Mouse (Mus musculus): ENCODE measurements around the gene Hint2.

Hint2 gene

GRCm38 (mm10) chr4:43656339-43657109 lies at the start of gene Hint2:
Gene Hint2, minus strand, starts transcription at chr4:43656466.
- DNase-seq (ENCODE audit: low spot score in 2 of 2), result peak; percentile 93 to 96

- no peak for DNase-seq (ENCODE audit: low spot score in 2 of 2)
Observed at GRCm38 (mm10) chr4:43705991-43706390, 49.7 kb upstream of the Hint2 start.

DNA sequence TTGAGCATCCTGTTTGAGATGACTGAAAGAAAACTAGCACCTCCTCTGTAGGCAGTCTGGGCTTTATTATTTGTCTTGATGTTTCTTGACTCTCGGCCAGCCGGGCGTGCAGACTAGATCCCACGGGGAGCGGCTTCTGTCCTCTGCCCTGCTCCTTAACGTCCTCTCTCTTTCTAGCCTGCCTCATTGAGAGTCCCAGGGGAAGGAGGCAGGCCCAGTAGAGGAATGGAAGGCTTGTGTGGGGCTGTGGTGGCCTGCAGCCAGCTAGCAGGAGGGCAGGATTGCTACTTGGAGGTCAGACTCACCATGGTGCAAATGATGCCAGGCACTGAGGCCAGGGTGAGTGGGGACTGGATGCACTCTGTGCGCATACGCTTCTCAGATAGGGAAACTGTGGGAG lies 47.6 kb upstream of the Hint2 start:
- no peak for DNase-seq (ENCODE audit: low spot score in 2 of 2)

DNA sequence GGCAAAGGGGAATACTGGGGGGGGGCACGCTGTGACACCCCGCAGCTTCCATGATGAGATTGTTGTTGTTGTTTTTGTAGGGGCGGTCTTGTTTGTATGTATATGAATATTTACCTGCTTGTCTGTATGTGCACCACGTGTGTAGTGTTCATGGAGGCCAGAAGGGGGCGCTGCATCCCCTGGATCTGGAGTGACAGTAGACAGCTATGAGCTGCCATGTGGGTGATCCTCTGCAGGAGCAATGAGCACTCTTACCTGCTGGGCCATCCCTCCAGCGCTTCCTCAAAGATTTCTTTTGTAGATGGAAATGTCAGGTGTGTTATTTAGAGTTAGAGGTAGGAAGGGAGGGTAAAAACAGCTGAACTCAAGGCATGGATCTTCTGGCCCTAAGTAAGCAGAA lies 47.2 kb upstream of the Hint2 start:
- DNase-seq (ENCODE audit: low spot score in 2 of 2), result no peak

DNA sequence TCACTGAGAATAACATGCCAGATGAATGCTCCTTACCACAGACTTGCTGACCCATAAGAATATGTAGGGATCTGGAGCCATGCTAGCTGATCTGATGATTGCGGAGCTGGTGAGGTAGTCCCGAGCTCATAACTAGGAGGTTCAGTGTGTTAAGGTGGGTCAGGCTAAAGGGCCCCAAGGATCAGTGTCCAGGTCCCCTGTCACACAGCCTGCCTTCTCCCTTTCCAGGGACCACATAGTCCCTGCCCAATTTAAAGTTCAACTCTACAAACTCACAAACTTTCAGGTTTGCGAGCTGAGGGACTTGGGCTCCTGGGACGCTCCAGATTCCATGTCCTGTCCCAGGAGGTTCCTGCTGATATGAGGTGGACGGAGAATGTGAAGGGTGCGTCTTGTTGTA lies 44.4 kb upstream of the Hint2 start, which contains the start of gene Olfr70:
Gene Olfr70 (minus strand): TSS at position 101 of the 400 bp plus-strand sequence.
- no peak for DNase-seq (ENCODE audit: low spot score in 2 of 2)

GRCm38 (mm10) chr4:43696561-43696960 lies 40.3 kb upstream of the Hint2 start:
- no peak for DNase-seq (ENCODE audit: low spot score in 2 of 2)

DNA sequence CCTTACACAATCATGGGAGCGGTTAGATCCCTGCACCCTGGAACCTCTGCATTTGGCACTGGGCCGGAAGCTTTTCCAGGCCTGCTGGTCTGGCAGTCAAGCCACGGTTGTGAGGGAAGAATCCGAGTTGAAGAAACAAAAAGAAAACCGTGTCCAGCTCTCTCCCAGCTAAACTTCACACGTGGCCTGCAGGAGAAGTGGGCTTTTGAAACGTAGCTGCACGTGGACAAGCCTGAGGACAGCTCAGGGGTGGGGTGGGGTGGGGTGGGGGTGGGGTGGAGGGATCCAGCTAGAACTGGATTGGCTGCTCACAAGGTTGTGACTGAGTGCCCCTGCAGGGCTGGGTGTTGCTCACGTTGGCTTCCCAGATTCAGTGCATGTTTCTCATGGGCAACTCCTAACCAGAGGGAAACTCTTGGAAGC lies 39.0 kb upstream of the Hint2 start:
- DNase-seq (ENCODE audit: low spot score in 2 of 2), result no peak

DNA sequence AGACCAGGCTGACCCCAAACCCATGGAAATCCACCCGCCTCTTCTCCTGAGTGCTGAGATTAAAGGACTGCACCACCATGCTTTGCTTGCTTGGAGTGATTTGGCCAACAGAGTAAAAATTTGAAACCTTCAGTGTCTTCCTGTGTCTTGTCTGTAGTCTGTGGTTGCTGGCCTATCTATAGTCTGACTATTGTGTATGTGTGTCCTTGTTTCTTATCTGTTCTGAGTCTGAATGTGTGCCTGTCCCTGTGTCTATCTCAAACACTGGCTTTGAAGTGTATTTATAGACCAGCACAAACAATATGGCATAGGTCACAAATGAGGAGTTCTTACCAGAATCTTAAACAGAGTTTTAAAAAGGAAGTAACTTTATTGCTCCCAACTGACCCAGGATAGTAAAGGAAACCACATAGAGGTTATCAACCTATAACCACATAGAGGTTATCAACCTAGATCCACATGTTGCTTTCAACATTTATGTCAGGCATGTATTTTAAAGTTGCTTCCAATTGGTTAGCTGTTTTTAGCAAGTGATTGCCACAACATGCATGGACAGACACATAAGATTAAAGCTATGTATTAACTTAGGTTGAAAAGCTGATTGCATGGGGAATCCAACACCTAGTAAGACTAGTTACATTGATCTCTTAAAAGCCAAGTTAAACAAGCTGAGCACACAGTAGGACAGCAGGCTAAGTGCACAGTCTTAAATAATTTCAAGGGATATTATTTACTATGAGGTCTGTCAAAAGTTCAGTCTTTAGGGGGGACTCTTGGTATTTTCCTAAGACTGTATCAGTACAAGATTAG lies 38.4 kb upstream of the Hint2 start:
- DNase-seq (ENCODE audit: low spot score in 2 of 2), result no peak

DNA sequence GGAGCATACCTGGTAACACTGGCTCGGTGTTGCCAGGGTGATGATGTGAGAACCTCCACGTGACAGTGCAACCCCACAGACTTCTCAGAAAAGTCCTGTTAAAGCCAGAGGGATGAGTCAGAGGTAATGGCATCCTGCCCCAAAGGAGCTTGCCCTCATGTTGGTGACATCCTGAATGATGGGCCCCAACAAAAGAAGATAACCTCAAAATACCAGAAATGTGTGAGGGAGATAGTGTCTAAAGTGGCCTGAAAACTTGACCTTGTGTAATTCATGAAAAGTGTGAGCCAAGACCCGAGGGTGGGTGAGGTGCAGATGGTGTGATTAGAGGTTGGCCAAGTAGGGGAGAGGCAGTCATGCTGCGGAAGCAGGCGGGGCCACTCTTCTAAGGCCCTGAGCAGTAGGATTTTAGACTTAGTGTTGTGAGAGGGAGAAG lies 37.6 kb upstream of the Hint2 start:
- no peak for DNase-seq (ENCODE audit: low spot score in 2 of 2)

DNA sequence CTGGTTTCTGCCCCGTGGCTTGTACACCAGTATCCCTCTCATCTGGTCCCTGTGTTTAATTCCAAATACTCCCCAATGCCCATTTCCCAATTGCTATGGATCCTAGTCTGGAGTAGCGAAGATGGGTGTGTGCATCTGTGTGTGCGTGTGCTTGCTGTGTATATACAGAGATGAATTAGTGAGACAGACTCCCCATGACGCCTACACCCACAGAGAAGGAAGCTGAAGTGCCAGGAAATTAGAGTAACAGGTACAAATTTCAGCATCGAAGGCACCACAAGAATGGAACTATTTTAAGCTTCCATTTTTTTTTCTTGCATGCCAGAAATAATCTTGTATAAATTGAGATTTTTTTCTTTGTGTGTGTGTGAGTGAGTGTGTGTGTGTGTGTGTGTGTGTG lies 34.8 kb upstream of the Hint2 start:
- DNase-seq (ENCODE audit: low spot score in 2 of 2), result no peak

DNA sequence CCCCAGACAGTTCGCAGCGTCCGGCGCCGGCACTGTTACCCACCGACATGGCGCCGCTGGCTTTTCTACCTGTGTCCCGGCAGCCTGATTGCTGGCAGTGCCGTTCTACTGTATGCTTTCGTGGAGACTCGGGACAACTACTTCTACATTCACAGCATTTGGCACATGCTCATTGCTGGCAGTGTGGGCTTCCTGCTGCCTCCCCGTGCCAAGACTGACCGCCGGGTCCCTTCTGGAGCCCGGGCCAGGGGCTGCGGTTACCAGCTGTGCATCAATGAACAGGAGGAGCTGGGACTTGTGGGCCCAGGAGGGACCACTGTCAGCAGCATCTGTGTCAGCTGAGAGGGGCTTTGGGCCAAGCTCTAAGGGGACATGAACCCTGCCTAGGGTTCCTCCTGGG lies 33.8 kb upstream of the Hint2 start:
- no peak for DNase-seq (ENCODE audit: low spot score in 2 of 2)

- no peak for DNase-seq (ENCODE audit: low spot score in 2 of 2)
Observed at GRCm38 (mm10) chr4:43679416-43680043, 23.3 kb upstream of the Hint2 start.

DNA sequence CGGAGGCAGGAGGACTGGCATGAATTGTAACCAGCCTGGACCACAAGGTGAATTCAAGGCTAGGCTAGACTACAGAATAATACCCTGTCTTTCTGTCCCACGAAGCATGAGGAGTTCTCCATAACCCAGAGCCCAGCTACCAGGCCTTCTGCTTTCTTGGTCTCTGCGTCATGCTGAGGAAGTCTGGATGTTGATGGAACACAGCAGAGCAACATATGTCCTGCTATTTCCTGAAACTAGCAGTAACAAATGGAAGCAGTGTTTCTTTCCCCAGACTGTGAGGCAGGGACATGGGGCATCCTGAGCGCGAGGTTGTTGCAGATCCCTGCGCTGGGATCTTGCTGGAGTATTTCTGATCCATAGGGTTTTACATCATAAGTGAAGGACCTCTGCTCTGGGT lies 22.3 kb upstream of the Hint2 start:
- DNase-seq (ENCODE audit: low spot score in 2 of 2), result no peak

GRCm38 (mm10) chr4:43675608-43676007 lies 19.3 kb upstream of the Hint2 start:
- no peak for DNase-seq (ENCODE audit: low spot score in 2 of 2)

GRCm38 (mm10) chr4:43674974-43675373 lies 18.7 kb upstream of the Hint2 start:
- DNase-seq (ENCODE audit: low spot score in 2 of 2), result no peak

- DNase-seq (ENCODE audit: low spot score in 2 of 2), result no peak
Observed at GRCm38 (mm10) chr4:43673703-43674102, 17.4 kb upstream of the Hint2 start.

GRCm38 (mm10) chr4:43672070-43672469 lies 15.8 kb upstream of the Hint2 start:
- peak in 1 of 2 experiments; percentile 81 for DNase-seq (ENCODE audit: low spot score in 2 of 2)

DNA sequence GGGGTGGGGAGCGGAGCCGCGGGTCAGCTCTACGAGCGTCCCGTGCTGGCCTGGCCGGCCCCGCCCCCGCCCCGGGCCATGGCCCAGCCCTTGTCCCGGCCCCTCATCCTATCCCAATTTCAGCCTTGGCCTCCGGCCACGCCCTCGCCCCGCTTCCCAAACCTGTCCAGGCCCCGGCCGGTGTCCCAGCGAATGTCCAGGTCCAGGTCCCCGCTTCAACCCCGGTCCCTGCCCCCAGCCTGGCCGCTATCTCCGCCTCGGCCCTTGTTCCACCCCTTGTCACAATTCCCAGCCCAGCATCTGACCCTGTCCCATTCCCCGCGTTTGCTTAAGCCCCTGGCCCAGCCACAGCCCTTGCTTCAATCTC lies 13.1 kb upstream of the Hint2 start:
- DNase-seq (ENCODE audit: low spot score in 2 of 2), result no peak

DNA sequence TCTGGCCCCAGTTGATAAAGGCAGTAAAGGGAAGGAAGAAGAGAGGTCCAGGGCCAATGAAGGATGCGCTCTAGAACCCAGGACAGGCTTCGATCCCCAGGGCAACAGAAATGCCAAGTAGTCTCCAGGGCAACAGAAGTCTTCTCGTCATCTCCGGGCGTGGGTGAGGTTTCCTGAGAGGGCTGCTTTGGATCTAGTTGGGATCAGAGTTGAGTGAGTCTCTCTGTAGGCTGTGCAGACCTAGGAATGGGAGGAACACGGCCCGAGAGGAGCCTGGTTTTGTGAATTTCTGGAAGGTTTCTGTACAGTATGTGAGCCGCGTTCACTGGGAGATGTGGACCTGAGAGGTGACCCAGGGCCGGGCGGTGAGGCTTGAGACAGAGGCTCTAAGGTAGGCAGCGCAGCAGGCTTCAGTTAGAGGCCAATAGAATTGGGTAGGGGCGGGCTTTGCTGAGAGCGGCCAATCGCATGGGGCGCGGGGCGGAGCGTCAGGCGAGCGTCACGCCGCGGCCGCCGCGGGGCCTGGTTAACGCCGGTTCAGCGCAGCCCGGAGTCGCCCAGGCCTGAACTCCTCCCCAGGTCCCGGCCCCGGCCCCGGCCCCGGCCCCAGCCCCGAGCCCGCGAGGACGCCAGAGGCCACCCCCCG lies 12.6 kb upstream of the Hint2 start, which contains the start of the genes Tmem8b and Fam221b:
Gene Tmem8b (plus strand): TSS at position 190 of the 646 bp plus-strand sequence.
Gene Fam221b (minus strand): TSS at position 364 of the 646 bp plus-strand sequence.
- DNase-seq (ENCODE audit: low spot score in 2 of 2), result peak; percentile 74 to 88

- DNase-seq (ENCODE audit: low spot score in 2 of 2), result no peak
Observed at GRCm38 (mm10) chr4:43666412-43666811, 10.1 kb upstream of the Hint2 start.

GRCm38 (mm10) chr4:43657146-43657545 lies 880 bp upstream of the Hint2 start:
- no peak for DNase-seq (ENCODE audit: low spot score in 2 of 2)
